Mouse (Mus musculus): ENCODE data around the gene Gm7694. TPM values are rescaled to one million over a fixed set of nuclear protein-coding genes. Genes with fewer than 3 reads are reported as not detected.

Gm7694 gene
- total RNA-seq, 2 experiments from 2014 or later: 0.45 to 0.51 TPM

DNA sequence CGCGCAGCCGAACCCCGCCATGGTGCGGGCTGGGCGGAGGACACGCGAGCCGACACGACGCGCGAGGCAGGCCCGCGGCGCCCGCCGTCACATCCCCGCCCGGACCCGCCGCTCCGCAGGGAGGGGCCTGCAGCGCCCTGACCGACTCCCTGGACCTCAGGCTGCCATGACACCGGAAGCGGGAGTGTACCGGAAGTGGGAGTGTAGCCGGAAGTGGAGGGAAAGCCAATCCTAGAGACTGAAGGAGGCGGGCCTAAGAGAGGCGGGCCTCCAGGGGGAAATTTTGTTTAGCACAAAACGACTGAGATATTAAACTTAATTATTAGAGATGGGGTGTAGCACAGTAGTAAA is 50.6 kb downstream of the Gm7694 start:
- H3K4me3 ChIP-seq: peak overlapping the region; percentile 87
- peak; percentile 85 for DNase-seq
- intact Hi-C loops (cut with DNase I): no loop called here
- H3K27ac ChIP-seq: peak overlapping the region; percentile 67
- no peak for TF ChIP-seq CTCF (IDR thresholded peaks at IDR 0.05)

DNA sequence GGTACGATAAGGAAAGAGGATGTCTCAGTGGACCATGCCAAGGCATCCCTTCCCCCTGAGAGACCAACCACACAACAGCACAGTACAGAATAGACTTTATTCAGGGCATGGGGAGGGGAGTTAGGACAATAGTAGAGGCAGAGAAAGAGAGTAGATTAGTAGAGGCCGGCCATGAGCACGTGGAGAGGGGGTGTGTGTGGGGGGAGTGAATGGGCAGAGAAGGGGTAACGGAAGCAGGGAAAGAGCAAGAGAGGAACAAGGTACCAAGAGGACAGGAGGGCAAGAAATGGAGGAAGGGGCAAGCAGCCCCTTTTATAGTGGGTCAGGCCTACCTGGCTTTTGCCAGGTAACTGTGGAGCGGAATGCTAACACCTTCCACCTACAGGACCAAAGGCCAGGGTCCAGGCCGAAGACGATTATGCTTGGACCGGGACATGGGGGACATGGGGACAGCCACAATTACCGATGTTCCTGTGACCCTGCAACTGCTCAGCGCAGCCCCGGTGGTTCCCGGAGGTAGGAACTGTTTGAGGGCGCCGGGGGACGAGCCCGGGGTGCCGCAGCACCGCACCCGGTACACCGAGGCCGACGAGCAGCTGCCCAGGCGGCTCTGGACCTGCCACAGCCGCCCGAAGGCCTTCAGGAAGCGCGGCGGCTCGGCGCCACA is 51.1 kb downstream of the Gm7694 start:
- no peak for DNase-seq
- H3K4me3 ChIP-seq: peak overlapping the region; percentile 87
- intact Hi-C loops (cut with DNase I): no loop called here
- peak overlapping the region; percentile 67 for H3K27ac ChIP-seq
- no peak for TF ChIP-seq CTCF (IDR thresholded peaks at IDR 0.05)

Other genes with a start within 250 kb of the Gm7694 start
- gene Ddr2, start 195.6 kb downstream of the Gm7694 start, total RNA-seq (2021): 10 to 100 TPM; 16.4 to 22.5 TPM
- gene Uap1, start 131.4 kb downstream of the Gm7694 start, total RNA-seq (2021): 10 to 100 TPM; 46.9 to 47.8 TPM
- 10 to 100 TPM; 12.6 to 15.5 TPM for gene Uhmk1, start 90.9 kb downstream of the Gm7694 start, total RNA-seq (2021)
- gene Sh2d1b2, start 73.6 kb downstream of the Gm7694 start, total RNA-seq (2021): not detected
- gene Sh2d1b1, start 29.0 kb downstream of the Gm7694 start, total RNA-seq (2021): not detected
- not detected for gene Spata46, start 2.5 kb upstream of the Gm7694 start, total RNA-seq (2021)